Mouse (Mus musculus) small intestine, adult 2 months (tissue): ENCODE measurements around the gene Abce1.

ENCODE experiments used
- CTCF ChIP-seq: fragments of 200-500 bp; IDR thresholded peaks from 2 replicates; pipeline ENCODE4 v1.5.1; 2012; ENCODE audit warnings: low read depth, mild to moderate bottlenecking, control low read depth, inconsistent platforms, low read length, moderate library complexity, mixed read lengths; ENCODE audit not compliant: insufficient replicate concordance, insufficient read length; ENCODE audit errors: extremely low read depth
- POLR2A ChIP-seq: fragments of 200-500 bp; IDR thresholded peaks from 2 replicates; pipeline ENCODE4 v1.6.1; 2012; ENCODE audit warnings: low read depth, mild to moderate bottlenecking, control low read depth, inconsistent platforms, low read length, moderate library complexity

DNA sequence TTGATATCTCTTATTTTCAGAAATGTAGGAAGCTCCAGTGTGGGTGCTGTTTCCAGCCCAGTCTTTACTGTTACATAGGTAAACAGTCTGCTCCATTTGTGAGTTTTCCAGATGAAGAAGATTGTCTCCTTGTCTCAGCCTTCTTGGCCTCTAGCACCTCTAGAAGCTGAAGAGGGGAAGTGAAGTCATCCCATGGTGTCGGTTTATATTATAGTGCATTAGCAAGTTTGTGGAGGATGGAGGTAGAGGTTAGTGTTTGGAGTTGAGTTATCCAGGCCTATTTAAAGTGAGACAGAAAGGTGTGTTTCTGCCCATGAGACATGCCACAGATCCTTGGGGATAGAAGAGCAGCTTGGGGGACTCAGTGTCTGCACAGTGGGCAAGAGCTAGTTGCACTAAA is 70.4 kb downstream of the Abce1 start:
- TF ChIP-seq CTCF (no peak), POLR2A (no peak)
